Mouse (Mus musculus): ENCODE results near the gene Hist1h2bl. TPM values are rescaled to one million over a fixed set of nuclear protein-coding genes. Genes with fewer than 3 reads are reported as not detected.

Hist1h2bl gene
- polyA plus RNA-seq, 1 experiment from 2014 or later, result 2.1 TPM

GRCm38 (mm10) chr13:21677305-21677704, 38.6 kb downstream of the Hist1h2bl start, which contains the start of gene Olfr1360:
TSS of gene Olfr1360 (minus strand) at chr13:21677405.
- WGBS, result 94% methylated on average over 2 of the region's 2 CpGs

More at GRCm38 (mm10) chr13:21677305-21677704, 38.6 kb downstream of the Hist1h2bl start, which contains the start of gene Olfr1360:
- H3K4me1 ChIP-seq (replicated peaks; ENCODE audit: control insufficient read depth, insufficient read depth, low read length), result no peaks in the 10 kb centered on the region
- H3K4me3 ChIP-seq (ENCODE audit: low read depth, low read length), result no peak within 1 kb of the TSS
- no peak within 1 kb of the TSS for H3K4me2 ChIP-seq (replicated peaks; ENCODE audit: low read depth, low read length)
- H3K9me3 ChIP-seq (ENCODE audit: control insufficient read depth, low read length), result no peaks in the 10 kb centered on the region
- H3K27ac ChIP-seq (ENCODE audit: low read depth, low read length), result no peak within 1 kb of the TSS
- no peak within 1 kb of the TSS for H3K9ac ChIP-seq (ENCODE audit: low read depth, low read length)
- DNase-seq (ENCODE audit: low spot score) (no peak), ATAC-seq (ENCODE audit: low FRiP score) (no peak)
- no peaks in the 10 kb centered on the region for H3K36me3 ChIP-seq (ENCODE audit: control insufficient read depth, insufficient read depth, low read length)
- H3K27me3 ChIP-seq (ENCODE audit: control insufficient read depth, insufficient read depth, low read length), result no peaks in the 10 kb centered on the region

Other genes with a start within 250 kb of the Hist1h2bl start
- 2.5 and 3.4 TPM in 2 replicates for gene Nkapl, start 247.6 kb downstream of the Hist1h2bl start, polyA plus RNA-seq (2014; fragmentation: Nextera tagmentation; extraction: Ambion mirVana)
- gene Zkscan4, start 237.2 kb downstream of the Hist1h2bl start, polyA plus RNA-seq (2014; fragmentation: Nextera tagmentation; extraction: Ambion mirVana), result 5.2 and 5.9 TPM in 2 replicates
- not detected in 2 replicates for gene Gm10065, start 236.7 kb downstream of the Hist1h2bl start, polyA plus RNA-seq (2014; fragmentation: Nextera tagmentation; extraction: Ambion mirVana)
- 0.23 and 0.35 TPM in 2 replicates for gene AK157302, start 220.9 kb downstream of the Hist1h2bl start, polyA plus RNA-seq (2014; fragmentation: Nextera tagmentation; extraction: Ambion mirVana)
- gene Gm11273, start 214.7 kb downstream of the Hist1h2bl start, polyA plus RNA-seq (2014; fragmentation: Nextera tagmentation; extraction: Ambion mirVana), result 3.7 and 5.1 TPM in 2 replicates
- gene Zkscan8, start 185.0 kb downstream of the Hist1h2bl start, polyA plus RNA-seq (2014; fragmentation: Nextera tagmentation; extraction: Ambion mirVana), result 9.8 and 11.0 TPM in 2 replicates
- 0.05 and 0.25 TPM in 2 replicates for gene Olfr1366, start 173.3 kb downstream of the Hist1h2bl start, polyA plus RNA-seq (2014; fragmentation: Nextera tagmentation; extraction: Ambion mirVana)
- gene Olfr1535, start 156.2 kb downstream of the Hist1h2bl start, polyA plus RNA-seq (2014; fragmentation: Nextera tagmentation; extraction: Ambion mirVana), result 0.17 TPM in 1 of 2 replicates, not detected in the other
- gene Olfr1364, start 134.4 kb downstream of the Hist1h2bl start, polyA plus RNA-seq (2014; fragmentation: Nextera tagmentation; extraction: Ambion mirVana), result not detected in 2 replicates
- gene Olfr1362, start 102.1 kb downstream of the Hist1h2bl start, polyA plus RNA-seq (2014; fragmentation: Nextera tagmentation; extraction: Ambion mirVana), result not detected in 2 replicates
- not detected in 2 replicates for gene Olfr11, start 73.6 kb downstream of the Hist1h2bl start, polyA plus RNA-seq (2014; fragmentation: Nextera tagmentation; extraction: Ambion mirVana)
- not detected in 2 replicates for gene Olfr1361, start 52.8 kb downstream of the Hist1h2bl start, polyA plus RNA-seq (2014; fragmentation: Nextera tagmentation; extraction: Ambion mirVana)
- gene Olfr1360, start 38.7 kb downstream of the Hist1h2bl start, polyA plus RNA-seq (2014; fragmentation: Nextera tagmentation; extraction: Ambion mirVana), result not detected in 2 replicates
- not detected in 2 replicates for gene Olfr1359, start 18.0 kb downstream of the Hist1h2bl start, polyA plus RNA-seq (2014; fragmentation: Nextera tagmentation; extraction: Ambion mirVana)
- 17.3 and 25.6 TPM in 2 replicates for gene Hist1h2ai, start 279 bp upstream of the Hist1h2bl start, polyA plus RNA-seq (2014; fragmentation: Nextera tagmentation; extraction: Ambion mirVana)
- gene Hist1h3h, start 1.5 kb upstream of the Hist1h2bl start, polyA plus RNA-seq (2014; fragmentation: Nextera tagmentation; extraction: Ambion mirVana), result 12.7 and 20.0 TPM in 2 replicates
- gene Hist1h2bm, start 5.9 kb upstream of the Hist1h2bl start, polyA plus RNA-seq (2014; fragmentation: Nextera tagmentation; extraction: Ambion mirVana), result 4.2 and 4.3 TPM in 2 replicates
- gene Hist1h4j, start 18.9 kb upstream of the Hist1h2bl start, polyA plus RNA-seq (2014; fragmentation: Nextera tagmentation; extraction: Ambion mirVana), result 0.94 and 1.4 TPM in 2 replicates
- 2.4 and 8.0 TPM in 2 replicates for gene Hist1h4k, start 34.4 kb upstream of the Hist1h2bl start, polyA plus RNA-seq (2014; fragmentation: Nextera tagmentation; extraction: Ambion mirVana)
- 4.9 and 6.5 TPM in 2 replicates for gene Hist1h2ak, start 37.7 kb upstream of the Hist1h2bl start, polyA plus RNA-seq (2014; fragmentation: Nextera tagmentation; extraction: Ambion mirVana)
- 0.67 and 2.2 TPM in 2 replicates for gene Hist1h2bn, start 38.0 kb upstream of the Hist1h2bl start, polyA plus RNA-seq (2014; fragmentation: Nextera tagmentation; extraction: Ambion mirVana)
- gene Hist1h1b, start 64.5 kb upstream of the Hist1h2bl start, polyA plus RNA-seq (2014; fragmentation: Nextera tagmentation; extraction: Ambion mirVana), result 19.1 TPM in 2 replicates
- gene Hist1h3i, start 67.2 kb upstream of the Hist1h2bl start, polyA plus RNA-seq (2014; fragmentation: Nextera tagmentation; extraction: Ambion mirVana), result 232 and 252 TPM in 2 replicates
- gene Hist1h2an, start 71.1 kb upstream of the Hist1h2bl start, polyA plus RNA-seq (2014; fragmentation: Nextera tagmentation; extraction: Ambion mirVana), result 1.4 and 8.5 TPM in 2 replicates
- gene Hist1h2bp, start 71.3 kb upstream of the Hist1h2bl start, polyA plus RNA-seq (2014; fragmentation: Nextera tagmentation; extraction: Ambion mirVana), result 2.2 and 2.9 TPM in 2 replicates
- gene Hist1h2bq, start 94.1 kb upstream of the Hist1h2bl start, polyA plus RNA-seq (2014; fragmentation: Nextera tagmentation; extraction: Ambion mirVana), result 17.8 and 18.7 TPM in 2 replicates
- 2.1 TPM in 1 of 2 replicates, not detected in the other for gene Hist1h2ao, start 94.3 kb upstream of the Hist1h2bl start, polyA plus RNA-seq (2014; fragmentation: Nextera tagmentation; extraction: Ambion mirVana)
- gene Hist1h4m, start 95.6 kb upstream of the Hist1h2bl start, polyA plus RNA-seq (2014; fragmentation: Nextera tagmentation; extraction: Ambion mirVana), result not detected in 2 replicates
- 13.4 and 14.6 TPM in 2 replicates for gene Hist1h4n, start 116.1 kb upstream of the Hist1h2bl start, polyA plus RNA-seq (2014; fragmentation: Nextera tagmentation; extraction: Ambion mirVana)
- 4,676 and 4,856 TPM in 2 replicates for gene Hist1h2ap, start 117.4 kb upstream of the Hist1h2bl start, polyA plus RNA-seq (2014; fragmentation: Nextera tagmentation; extraction: Ambion mirVana)
- gene Hist1h2br, start 117.6 kb upstream of the Hist1h2bl start, polyA plus RNA-seq (2014; fragmentation: Nextera tagmentation; extraction: Ambion mirVana), result 18.1 and 18.6 TPM in 2 replicates
- 25.7 and 27.8 TPM in 2 replicates for gene Zfp184, start 229.0 kb upstream of the Hist1h2bl start, polyA plus RNA-seq (2014; fragmentation: Nextera tagmentation; extraction: Ambion mirVana)